Mouse (Mus musculus): Measurements from ENCODE around the gene Vmn1r62.
"Not testable (repeated sequence)": the region's sequence is repeated elsewhere in the genome, so short reads cannot be mapped to it uniquely, and the experiment has no call there.

Vmn1r62 gene

DNA sequence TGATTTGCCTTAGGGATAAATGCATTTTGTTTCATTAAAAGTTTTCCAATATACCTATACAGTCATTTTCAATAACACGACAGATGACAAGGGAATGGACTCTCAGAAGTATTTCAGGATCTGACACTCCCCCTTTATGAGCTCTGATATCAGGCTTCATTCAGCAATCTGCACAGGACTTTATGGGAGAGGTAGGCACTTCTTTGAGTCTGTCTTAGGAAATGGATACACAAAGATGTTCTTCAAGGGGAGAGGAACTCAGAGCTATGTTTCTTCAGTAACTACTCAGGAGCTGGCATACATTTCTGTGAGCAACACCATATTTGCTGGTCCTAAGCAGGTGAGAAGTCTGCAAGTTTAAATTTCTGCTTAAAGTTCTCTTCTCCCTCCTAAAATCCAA lies at the start of gene Vmn1r62:
Gene Vmn1r62, plus strand, starts transcription at position 301 of the 400 bp plus-strand sequence.
- DNase-seq (ENCODE audit: low read depth, low spot score): not testable (repeated sequence)
